Mouse (Mus musculus): ENCODE data around the gene Dnase1. TPM values are rescaled to one million over a fixed set of nuclear protein-coding genes. Genes with fewer than 3 reads are reported as not detected.

The Dnase1 gene
- total and polyA plus RNA-seq, 3 experiments = 0.81 to 7.7 TPM; not detected in 1

DNA sequence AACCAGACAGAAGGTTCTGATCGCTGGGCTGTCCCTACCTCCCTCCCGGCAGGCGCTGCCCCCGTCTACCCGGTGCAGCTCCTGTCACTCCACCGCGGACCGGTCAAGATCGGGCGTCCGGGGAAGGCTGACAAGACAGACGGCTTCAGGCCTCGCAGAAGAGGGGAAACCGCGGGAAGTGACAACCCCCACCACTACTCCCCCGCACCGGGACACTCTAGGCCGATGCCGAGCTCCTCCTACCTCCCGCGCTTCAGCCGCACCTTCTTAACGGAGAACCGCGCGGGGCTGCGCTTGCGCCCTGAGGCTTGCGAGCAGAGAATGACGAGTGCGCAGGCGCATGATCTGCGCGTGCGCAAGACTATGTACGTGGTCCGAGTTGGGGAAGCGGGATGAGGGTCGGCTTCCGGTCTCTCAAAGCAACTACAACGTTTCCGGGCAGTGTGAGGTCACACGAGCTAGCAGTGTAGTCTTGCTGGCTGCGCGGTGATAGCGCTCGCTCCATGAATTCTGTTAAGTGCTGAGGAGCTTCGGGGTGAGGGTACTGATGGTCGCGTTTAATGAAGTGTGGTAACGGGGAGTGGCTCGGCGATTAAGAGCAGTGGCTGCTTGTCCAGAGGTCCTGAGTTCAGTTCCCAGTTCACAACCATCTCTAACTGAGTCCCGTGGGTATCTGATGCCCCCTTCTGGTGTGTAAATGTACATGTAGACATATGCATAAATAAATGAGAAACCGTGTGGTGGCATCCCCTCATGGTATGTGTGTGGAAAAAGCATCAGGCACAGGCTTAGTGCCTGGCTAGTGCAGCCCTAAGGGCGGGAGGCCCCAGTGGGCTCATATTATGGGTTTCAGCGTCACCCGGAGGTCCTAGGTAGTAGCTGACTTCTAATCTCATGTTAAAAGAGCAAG lies 33.0 kb upstream of the Dnase1 start, which contains the start of gene Slx4:
Slx4 (minus strand) TSS at position 282 of the 910 bp plus-strand sequence.
- Histone ChIP-seq H3K4me3 (ENCODE audit: control insufficient read depth in 1 of 2, insufficient read depth in 1 of 2, low read depth in 2 of 2, low read length in 2 of 2) (peak within 1 kb of the TSS; percentile 61 to 74), H3K27ac (ENCODE audit: control insufficient read depth, low read depth, low read length) (peak within 1 kb of the TSS; percentile 85), H3K79me2 (ENCODE audit: control insufficient read depth, insufficient read depth, low read length, poor library complexity) (peaks cover 7% of the 10 kb centered on the region), H3K9me3 (replicated peaks; ENCODE audit: insufficient read depth, low read length) (no peaks in the 10 kb centered on the region), H3K27me3 (ENCODE audit: control insufficient read depth in 1 of 2, insufficient read depth in 2 of 2, low read length in 2 of 2) (no peaks in the 10 kb centered on the region), H3K36me3 (ENCODE audit: control insufficient read depth in 1 of 2, insufficient read depth in 2 of 2, low read length in 2 of 2) (peaks cover 3 to 15% of the 10 kb centered on the region in 2 experiments; a peak in 3 of 4 replicates), H3K9ac (ENCODE audit: control insufficient read depth, low read depth, low read length, poor library complexity, severe bottlenecking) (peak within 1 kb of the TSS; percentile 92), H3K4me1 (ENCODE audit: control insufficient read depth in 1 of 2, insufficient read depth in 2 of 2, low read length in 2 of 2) (peaks cover 0 to 5% of the 10 kb centered on the region in 2 experiments; a peak in 2 of 4 replicates)
- peak; percentile 99 for DNase-seq (ENCODE audit: low read depth, low spot score)
- TF ChIP-seq JUND (IDR thresholded peaks at IDR 0.05; ENCODE audit: low read depth, low read length) (no peak), MYB (IDR thresholded peaks at IDR 0.05; ENCODE audit: low read depth, low read length) (peak; percentile 21; the same call in 1 of the 2 replicates), NELFE (IDR thresholded peaks at IDR 0.05; ENCODE audit: low read depth, low read length) (peak; percentile 97), SIN3A (IDR thresholded peaks at IDR 0.05; ENCODE audit: low read length) (peak; percentile 74), USF1 (IDR thresholded peaks at IDR 0.05; ENCODE audit: low read depth, low read length) (peak; percentile 29; the same call in 1 of the 2 replicates), POLR2AphosphoS5 (IDR thresholded peaks at IDR 0.05; ENCODE audit: borderline replicate concordance, low read depth, low read length) (peak; percentile 80; the same call in 1 of the 2 replicates), GATA1 (IDR thresholded peaks at IDR 0.05; ENCODE audit: low read depth, low read length) (no peak), KAT2A (conservative IDR thresholded peaks at IDR 0.05; ENCODE audit: low read depth, low read length) (peak; percentile 64; the same call in 1 of the 2 replicates), ELF1 (IDR thresholded peaks at IDR 0.05; ENCODE audit: low read depth, low read length) (peak; percentile 90), RAD21 (IDR thresholded peaks at IDR 0.05; ENCODE audit: low read depth, low read length) (peak; percentile 58), MAFK (IDR thresholded peaks at IDR 0.05; ENCODE audit: borderline replicate concordance, low read depth, low read length) (no peak), MXI1 (IDR thresholded peaks at IDR 0.05; ENCODE audit: low read depth, low read length) (peak; percentile 76), HCFC1 (IDR thresholded peaks at IDR 0.05; ENCODE audit: low read depth, low read length) (peak; percentile 88), POLR2A (IDR thresholded peaks at IDR 0.05; ENCODE audit: control insufficient read depth in 1 of 2, insufficient read depth in 1 of 2, low read depth in 1 of 2, low read length in 2 of 2, poor library complexity in 1 of 2) (peak; percentile 83 to 99), ZMIZ1 (IDR thresholded peaks at IDR 0.05; ENCODE audit: low read depth, low read length) (peak; percentile 96), TBP (IDR thresholded peaks at IDR 0.05; ENCODE audit: low read depth, low read length) (peak; percentile 92), EP300 (IDR thresholded peaks at IDR 0.05; ENCODE audit: low read depth in 1 of 2, low read length in 2 of 2) (no peak; a peak in 1 of 4 replicates), MEF2A (IDR thresholded peaks at IDR 0.05; ENCODE audit: extremely low read depth, insufficient replicate concordance, low read depth, low read length, poor library complexity, severe bottlenecking) (no peak), MYC (IDR thresholded peaks at IDR 0.05; ENCODE audit: low read depth, low read length) (peak; percentile 80), RCOR1 (IDR thresholded peaks at IDR 0.05; ENCODE audit: low read depth, low read length) (peak; percentile 33; the same call in 1 of the 2 replicates), CTCF (IDR thresholded peaks at IDR 0.05 in 2 of 3, conservative IDR thresholded peaks at IDR 0.05 in 1 of 3; ENCODE audit: control insufficient read depth in 1 of 3, insufficient read depth in 1 of 3, low read depth in 2 of 3, low read length in 3 of 3, poor library complexity in 1 of 3, severe bottlenecking in 1 of 3) (peak in 2 of 3 experiments; percentile 42 to 65; a peak in 4 of 6 replicates), MAX (IDR thresholded peaks at IDR 0.05; ENCODE audit: low read length) (no peak), POLR2AphosphoS2 (IDR thresholded peaks at IDR 0.05; ENCODE audit: low read length) (peak; percentile 91), TCF12 (IDR thresholded peaks at IDR 0.05; ENCODE audit: low read depth, low read length) (peak; percentile 70), NRF1 (IDR thresholded peaks at IDR 0.05; ENCODE audit: insufficient read depth, low read depth, low read length, poor library complexity, severe bottlenecking) (peak; percentile 100; the same call in 1 of the 2 replicates), ETS1 (IDR thresholded peaks at IDR 0.05; ENCODE audit: low read depth, low read length) (no peak; the same call in 1 of the 2 replicates), USF2 (IDR thresholded peaks at IDR 0.05; ENCODE audit: borderline replicate concordance in 1 of 2, insufficient read depth in 1 of 2, low read depth in 1 of 2, low read length in 2 of 2) (no peak), CHD2 (IDR thresholded peaks at IDR 0.05; ENCODE audit: low read length) (no peak), ZKSCAN1 (IDR thresholded peaks at IDR 0.05; ENCODE audit: low read depth, low read length) (no peak), ZC3H11A (IDR thresholded peaks at IDR 0.05; ENCODE audit: low read depth, low read length) (0 out of 2 replicates have a peak, but pooled peaks have one; percentile 8), ZNF384 (IDR thresholded peaks at IDR 0.05; ENCODE audit: low read depth, low read length) (no peak), BHLHE40 (IDR thresholded peaks at IDR 0.05; ENCODE audit: borderline replicate concordance, low read depth, low read length) (no peak), SMC3 (IDR thresholded peaks at IDR 0.05; ENCODE audit: low read depth, low read length) (peak; percentile 35), E2F4 (IDR thresholded peaks at IDR 0.05; ENCODE audit: borderline replicate concordance, low read depth, low read length) (peak; percentile 70; the same call in 1 of the 2 replicates)
